Mouse (Mus musculus): ENCODE measurements around the gene Ssmem1.

Gene Ssmem1

DNA sequence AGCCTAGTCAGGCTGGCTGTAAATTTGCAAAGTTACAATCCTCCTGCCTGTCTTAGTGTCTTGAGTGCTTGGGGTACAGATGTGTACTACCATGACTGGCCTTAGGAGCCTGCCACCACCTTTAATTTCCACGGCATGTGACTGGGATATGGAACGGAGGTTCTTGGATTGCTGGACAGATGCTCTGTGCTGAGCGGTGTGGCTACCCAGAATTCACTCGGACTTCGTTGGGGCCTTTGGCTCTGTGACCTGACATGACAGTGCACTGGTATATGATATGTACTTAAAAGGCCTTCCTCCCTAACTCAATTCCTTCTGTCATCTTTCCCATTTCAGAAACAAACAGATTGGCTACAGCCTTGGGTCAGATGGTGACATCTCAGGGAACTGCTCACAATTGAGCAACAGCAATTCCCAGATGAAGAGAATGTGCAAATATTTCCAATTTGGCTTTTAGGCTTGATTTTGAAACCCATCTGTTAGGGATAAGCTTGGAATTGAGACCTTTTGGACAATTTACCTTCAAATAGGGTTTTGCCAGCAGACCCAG is 45.0 kb downstream of the Ssmem1 start:
- DNase-seq = no peak

DNA sequence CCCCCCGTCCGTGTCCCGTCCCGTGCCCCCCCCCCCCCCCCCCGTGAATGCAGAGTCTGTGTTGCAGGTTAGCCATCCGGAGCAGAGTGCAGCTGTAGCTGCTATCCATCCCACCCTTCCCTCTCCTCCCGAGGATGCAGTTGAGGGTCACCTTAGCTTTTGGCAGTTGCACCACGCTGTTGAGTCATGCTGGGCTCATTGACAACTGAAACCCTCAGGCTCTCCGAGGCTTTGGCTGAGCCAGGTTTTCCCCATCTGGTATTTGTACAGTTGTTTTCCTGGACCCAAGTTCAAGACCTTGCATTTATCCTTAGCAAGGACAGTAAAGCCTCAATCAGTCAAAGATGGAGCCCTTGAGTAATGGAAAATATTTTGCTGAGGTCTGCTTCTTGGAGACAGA is 46.4 kb downstream of the Ssmem1 start:
- DNase-seq = no peak

DNA sequence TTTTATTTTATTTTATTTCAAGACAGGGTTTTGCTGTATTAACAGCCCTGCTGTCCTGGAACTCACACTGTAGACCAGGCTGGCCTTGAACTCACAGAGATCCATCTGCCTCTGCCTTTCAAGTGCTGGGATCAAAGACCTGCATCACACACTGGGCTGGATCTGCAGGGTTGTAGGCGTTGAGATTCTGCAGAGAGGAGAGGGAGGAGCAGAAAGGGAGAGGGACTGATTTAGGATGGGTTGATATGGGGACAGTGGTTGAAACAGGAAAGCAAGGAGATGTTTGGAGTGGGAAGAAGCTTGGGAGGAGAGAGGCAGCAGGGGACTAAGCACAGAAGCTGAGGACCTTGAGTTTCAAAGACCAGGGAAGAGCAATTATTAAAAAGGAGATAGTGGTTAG is 50.1 kb downstream of the Ssmem1 start:
- DNase-seq = no peak

DNA sequence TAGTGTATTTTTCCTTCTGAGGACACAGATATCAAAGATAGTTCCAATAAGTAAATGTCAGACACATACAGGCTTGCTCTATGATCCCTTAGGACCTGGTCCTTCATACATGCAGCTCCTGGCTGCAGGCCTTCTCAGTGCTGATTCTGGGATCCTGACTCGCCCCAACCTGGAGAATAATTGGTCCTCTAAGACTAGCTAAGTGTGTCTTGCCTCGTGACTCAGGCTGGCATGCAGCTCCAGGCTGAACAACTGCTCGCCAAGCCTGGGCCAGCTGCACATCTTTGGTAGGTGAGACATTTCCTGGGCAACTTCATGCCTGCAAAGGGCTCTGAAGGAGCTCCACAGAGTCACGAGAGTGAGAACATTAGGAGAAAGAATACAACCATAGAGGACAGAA is 52.5 kb downstream of the Ssmem1 start:
- DNase-seq = no peak

DNA sequence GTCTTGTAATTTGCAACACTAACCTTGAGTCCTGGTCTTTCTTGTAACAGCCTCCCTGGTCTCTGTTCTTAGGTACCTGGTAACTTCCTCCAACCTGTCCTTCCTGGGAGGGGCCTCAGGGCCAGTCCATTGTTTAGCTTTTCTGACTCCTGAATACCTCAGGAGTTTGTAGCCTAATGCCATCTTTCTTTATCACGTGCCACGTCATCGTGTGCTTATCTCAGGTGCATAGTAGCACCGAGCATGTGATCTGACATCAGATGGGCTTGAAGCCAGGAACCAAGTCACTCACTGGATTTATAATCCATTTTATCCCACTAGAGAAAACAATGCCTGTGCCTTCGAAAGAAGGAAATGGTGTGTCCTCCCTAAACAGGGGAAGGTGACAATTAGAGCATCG is 53.9 kb downstream of the Ssmem1 start:
- DNase-seq = no peak

DNA sequence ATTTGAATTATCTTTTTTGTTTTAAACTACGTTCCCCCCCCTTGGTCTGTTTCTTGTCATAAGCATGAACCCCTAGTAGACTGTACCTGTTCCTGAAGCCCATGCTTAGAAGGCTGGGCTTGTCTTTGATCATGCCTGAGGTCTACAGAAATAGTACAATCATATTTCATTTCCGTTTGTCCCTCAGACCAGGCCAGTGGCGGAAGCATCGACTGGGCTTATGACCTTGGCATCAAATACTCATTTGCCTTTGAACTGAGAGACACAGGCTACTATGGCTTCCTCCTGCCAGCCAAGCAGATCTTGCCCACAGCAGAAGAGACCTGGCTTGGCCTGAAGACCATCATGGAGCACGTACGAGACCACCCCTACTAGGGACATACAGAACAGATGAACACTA is 54.4 kb downstream of the Ssmem1 start:
- DNase-seq = no peak

DNA sequence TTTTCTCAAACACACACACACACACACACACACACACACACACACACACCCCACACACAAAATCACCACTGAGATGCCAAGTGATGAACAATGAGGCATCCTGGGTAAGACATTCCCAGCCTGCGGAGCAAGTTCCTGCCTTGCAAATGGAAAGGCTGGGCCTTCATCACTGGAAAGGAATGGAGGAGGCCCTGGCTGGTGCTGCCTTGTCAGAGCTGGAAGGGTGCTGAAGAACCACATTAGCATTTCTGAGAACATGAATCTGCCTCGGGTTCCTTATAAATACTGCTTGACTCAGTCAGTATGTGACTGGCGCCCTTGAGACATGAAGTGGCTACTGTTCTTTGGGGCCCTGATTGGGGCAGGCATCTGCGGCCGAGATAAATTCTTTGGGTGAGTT is 58.4 kb downstream of the Ssmem1 start, which contains the start of gene Cpa4:
Gene Cpa4, plus strand, starts transcription at position 301 of the 400 bp plus-strand sequence.
- DNase-seq = no peak

DNA sequence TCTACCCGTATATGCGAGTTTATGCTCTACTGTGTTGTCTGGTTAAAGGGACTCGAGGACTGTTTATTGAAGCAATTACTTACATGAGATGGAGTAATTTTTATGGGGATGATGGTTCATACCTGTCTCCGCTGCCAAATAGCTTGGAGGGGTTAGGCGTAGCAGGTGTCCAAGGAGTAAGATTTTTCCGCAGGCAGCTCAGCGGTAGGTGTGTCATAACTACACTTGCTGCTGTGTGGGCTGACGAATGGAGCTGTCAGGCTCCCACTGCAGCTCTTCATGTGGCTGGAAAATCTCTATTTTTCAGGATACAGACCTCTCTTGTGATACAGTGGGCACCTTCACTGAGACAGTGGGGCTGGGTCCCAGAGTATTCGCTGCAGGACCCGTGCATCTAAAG is 59.7 kb downstream of the Ssmem1 start:
- DNase-seq = no peak
